Mouse (Mus musculus): ENCODE data around the gene Glmn. TPM values are rescaled to one million over a fixed set of nuclear protein-coding genes. Genes with fewer than 3 reads are reported as not detected.
A peak's percentile ranks its signal among the peaks of the same experiment; 100 is the strongest.

Gene Glmn
- polyA plus RNA-seq (2014; fragmentation: Nextera tagmentation; extraction: Ambion mirVana) = 34.7 and 34.9 TPM in 2 replicates

- Histone ChIP-seq H3K36me3 (ENCODE audit: control insufficient read depth, insufficient read depth, low read length) (no peaks in the 10 kb centered on the region), H3K4me1 (replicated peaks; ENCODE audit: control insufficient read depth, insufficient read depth, low read length) (no peaks in the 10 kb centered on the region), H3K27ac (ENCODE audit: low read depth, low read length) (peak within 1 kb of the TSS; percentile 79), H3K27me3 (ENCODE audit: control insufficient read depth, insufficient read depth, low read length) (no peaks in the 10 kb centered on the region), H3K4me2 (replicated peaks; ENCODE audit: low read depth, low read length) (peak within 1 kb of the TSS; percentile 50), H3K9me3 (ENCODE audit: control insufficient read depth, low read length) (no peaks in the 10 kb centered on the region), H3K4me3 (ENCODE audit: low read depth, low read length) (peak within 1 kb of the TSS; percentile 67), H3K9ac (ENCODE audit: low read depth, low read length) (peak within 1 kb of the TSS; percentile 81)
- peak; percentile 96 for ATAC-seq (ENCODE audit: low FRiP score)
- peak; percentile 90 for DNase-seq (ENCODE audit: low spot score)
- WGBS = under 1% methylated on average over 50 of the region's 64 CpGs
Measured at GRCm38 (mm10) chr5:107597301-107598077, at the start of gene Glmn, which contains the start of gene Rpap2. Glmn (minus strand) TSS chr5:107597888. Rpap2 (plus strand) TSS chr5:107597373.

- DNase-seq (ENCODE audit: low spot score) = no peak
- Histone ChIP-seq H3K4me2 (replicated peaks; ENCODE audit: low read depth, low read length) (no peak overlapping the region), H3K9me3 (ENCODE audit: control insufficient read depth, low read length) (no peaks in the 10 kb centered on the region), H3K36me3 (ENCODE audit: control insufficient read depth, insufficient read depth, low read length) (no peaks in the 10 kb centered on the region), H3K4me3 (ENCODE audit: low read depth, low read length) (no peak overlapping the region), H3K9ac (ENCODE audit: low read depth, low read length) (no peak overlapping the region), H3K4me1 (replicated peaks; ENCODE audit: control insufficient read depth, insufficient read depth, low read length) (no peaks in the 10 kb centered on the region), H3K27me3 (ENCODE audit: control insufficient read depth, insufficient read depth, low read length) (no peaks in the 10 kb centered on the region), H3K27ac (ENCODE audit: low read depth, low read length) (no peak overlapping the region)
- no peak for ATAC-seq (ENCODE audit: low FRiP score)
- 86% methylated on average over 2 of the region's 2 CpGs for WGBS
Measured at GRCm38 (mm10) chr5:107645935-107646334, 48.2 kb upstream of the Glmn start.

DNA sequence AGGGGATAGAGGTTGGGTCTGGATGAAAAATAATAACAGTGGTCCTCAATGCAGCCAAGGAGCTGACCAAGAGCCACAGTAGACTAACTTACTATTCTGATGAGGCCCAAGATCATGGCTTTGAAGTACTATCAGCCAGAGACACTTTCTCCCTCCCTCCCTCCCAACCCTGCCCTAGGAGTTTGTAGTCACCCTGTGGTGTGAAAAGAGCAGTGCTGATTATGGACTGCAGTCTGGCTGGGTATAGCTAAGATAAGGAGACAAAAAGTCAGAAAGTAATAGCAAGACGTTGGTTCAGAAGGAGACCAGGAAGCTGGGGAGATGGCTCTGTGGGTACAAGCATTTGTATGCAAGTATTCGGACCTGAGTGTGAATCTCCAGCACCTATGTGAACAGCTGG is 46.9 kb upstream of the Glmn start:
- no peaks in the 10 kb centered on the region for H3K9me3 ChIP-seq (ENCODE audit: control insufficient read depth, low read length)
- no peaks in the 10 kb centered on the region for H3K36me3 ChIP-seq (ENCODE audit: control insufficient read depth, insufficient read depth, low read length)
- H3K4me2 ChIP-seq (replicated peaks; ENCODE audit: low read depth, low read length) = no peak overlapping the region
- no peak overlapping the region for H3K9ac ChIP-seq (ENCODE audit: low read depth, low read length)
- H3K4me1 ChIP-seq (replicated peaks; ENCODE audit: control insufficient read depth, insufficient read depth, low read length) = no peaks in the 10 kb centered on the region
- DNase-seq (ENCODE audit: low spot score) = no peak
- no peak for ATAC-seq (ENCODE audit: low FRiP score)
- 91% methylated on average over 2 of the region's 2 CpGs for WGBS
- no peak overlapping the region for H3K27ac ChIP-seq (ENCODE audit: low read depth, low read length)
- H3K4me3 ChIP-seq (ENCODE audit: low read depth, low read length) = no peak overlapping the region
- H3K27me3 ChIP-seq (ENCODE audit: control insufficient read depth, insufficient read depth, low read length) = no peaks in the 10 kb centered on the region

DNA sequence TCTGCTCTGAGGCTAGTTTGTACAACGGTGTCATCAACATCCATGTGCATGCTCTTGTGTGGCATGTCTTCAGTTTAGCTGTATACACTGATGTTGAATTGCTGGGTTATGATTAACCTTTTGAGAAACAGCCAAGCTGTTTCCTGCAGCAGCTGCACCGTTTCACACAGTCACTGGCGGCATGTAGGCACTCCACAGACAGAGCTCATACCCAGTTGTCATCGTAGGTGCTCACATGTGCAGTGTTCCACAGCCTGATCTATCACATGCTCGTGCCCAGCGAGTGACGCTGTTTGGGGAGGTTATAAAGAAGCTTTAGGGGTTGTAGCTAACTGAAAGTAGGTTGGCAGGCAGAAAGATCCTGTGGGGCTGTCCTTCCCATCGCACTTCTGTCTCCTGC is 40.7 kb upstream of the Glmn start:
- no peak overlapping the region for H3K27ac ChIP-seq (ENCODE audit: low read depth, low read length)
- DNase-seq (ENCODE audit: low spot score) (no peak), ATAC-seq (ENCODE audit: low FRiP score) (no peak)
- H3K4me2 ChIP-seq (replicated peaks; ENCODE audit: low read depth, low read length) = no peak overlapping the region
- H3K9ac ChIP-seq (ENCODE audit: low read depth, low read length) = no peak overlapping the region
- no peaks in the 10 kb centered on the region for H3K27me3 ChIP-seq (ENCODE audit: control insufficient read depth, insufficient read depth, low read length)
- H3K4me3 ChIP-seq (ENCODE audit: low read depth, low read length) = no peak overlapping the region
- H3K9me3 ChIP-seq (ENCODE audit: control insufficient read depth, low read length) = no peaks in the 10 kb centered on the region
- 90% methylated on average over 8 of the region's 8 CpGs for WGBS
- H3K36me3 ChIP-seq (ENCODE audit: control insufficient read depth, insufficient read depth, low read length) = no peaks in the 10 kb centered on the region
- no peaks in the 10 kb centered on the region for H3K4me1 ChIP-seq (replicated peaks; ENCODE audit: control insufficient read depth, insufficient read depth, low read length)

DNA sequence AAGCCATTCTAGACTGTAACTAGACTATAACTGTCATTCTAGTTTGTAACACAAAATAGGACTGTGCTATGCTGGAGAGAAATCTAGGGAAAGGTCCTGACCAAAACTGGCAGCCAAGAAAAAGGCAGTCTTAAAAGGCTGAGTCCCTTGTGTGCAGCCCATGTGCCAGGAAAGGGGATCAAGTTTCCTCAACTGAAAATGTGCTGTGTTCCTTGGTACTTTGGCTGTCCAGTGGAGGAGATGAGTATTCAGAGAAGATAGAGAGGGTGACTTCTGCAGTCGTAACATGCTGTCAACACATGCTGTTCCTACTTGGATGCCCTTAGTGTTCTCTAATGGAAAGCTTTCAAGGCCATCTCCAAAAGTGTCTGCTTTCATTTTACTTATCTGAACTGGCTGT is 39.4 kb upstream of the Glmn start:
- Histone ChIP-seq H3K9me3 (ENCODE audit: control insufficient read depth, low read length) (no peaks in the 10 kb centered on the region), H3K4me2 (replicated peaks; ENCODE audit: low read depth, low read length) (no peak overlapping the region), H3K27me3 (ENCODE audit: control insufficient read depth, insufficient read depth, low read length) (no peaks in the 10 kb centered on the region), H3K36me3 (ENCODE audit: control insufficient read depth, insufficient read depth, low read length) (no peaks in the 10 kb centered on the region), H3K9ac (ENCODE audit: low read depth, low read length) (no peak overlapping the region), H3K4me1 (replicated peaks; ENCODE audit: control insufficient read depth, insufficient read depth, low read length) (no peaks in the 10 kb centered on the region), H3K4me3 (ENCODE audit: low read depth, low read length) (no peak overlapping the region), H3K27ac (ENCODE audit: low read depth, low read length) (no peak overlapping the region)
- 81% methylated on average over 1 of the region's 1 CpGs for WGBS
- DNase-seq (ENCODE audit: low spot score) = no peak
- no peak for ATAC-seq (ENCODE audit: low FRiP score)

- Histone ChIP-seq H3K27ac (ENCODE audit: low read depth, low read length) (no peak overlapping the region), H3K27me3 (ENCODE audit: control insufficient read depth, insufficient read depth, low read length) (no peaks in the 10 kb centered on the region), H3K9me3 (ENCODE audit: control insufficient read depth, low read length) (no peaks in the 10 kb centered on the region), H3K4me3 (ENCODE audit: low read depth, low read length) (no peak overlapping the region), H3K36me3 (ENCODE audit: control insufficient read depth, insufficient read depth, low read length) (no peaks in the 10 kb centered on the region), H3K4me1 (replicated peaks; ENCODE audit: control insufficient read depth, insufficient read depth, low read length) (no peaks in the 10 kb centered on the region), H3K4me2 (replicated peaks; ENCODE audit: low read depth, low read length) (no peak overlapping the region), H3K9ac (ENCODE audit: low read depth, low read length) (no peak overlapping the region)
- ATAC-seq (ENCODE audit: low FRiP score) (no peak), DNase-seq (ENCODE audit: low spot score) (no peak)
- WGBS = 91% methylated on average over 4 of the region's 4 CpGs
Measured at GRCm38 (mm10) chr5:107633651-107634050, 36.0 kb upstream of the Glmn start.

DNA sequence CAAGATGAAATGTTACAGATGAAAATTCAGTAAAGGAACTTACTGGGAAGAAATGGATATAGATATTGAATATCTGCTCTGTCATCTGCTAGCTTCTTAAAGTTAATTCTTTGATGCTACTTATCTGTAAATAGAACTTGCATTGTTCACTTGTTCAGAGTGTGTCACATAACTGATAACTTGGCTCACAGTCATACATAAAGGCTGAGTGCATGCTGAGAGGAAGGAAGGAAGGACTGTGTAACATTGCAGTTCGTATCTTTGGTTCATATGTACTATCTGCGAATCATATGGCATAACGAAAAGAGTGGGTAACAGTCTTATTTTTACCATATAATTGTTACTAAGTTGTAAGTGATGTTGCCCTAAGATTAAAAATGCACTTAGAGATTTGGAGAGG is 23.6 kb upstream of the Glmn start:
- H3K36me3 ChIP-seq (ENCODE audit: control insufficient read depth, insufficient read depth, low read length) = no peaks in the 10 kb centered on the region
- DNase-seq (ENCODE audit: low spot score) (no peak), ATAC-seq (ENCODE audit: low FRiP score) (no peak)
- no peaks in the 10 kb centered on the region for H3K9me3 ChIP-seq (ENCODE audit: control insufficient read depth, low read length)
- H3K27me3 ChIP-seq (ENCODE audit: control insufficient read depth, insufficient read depth, low read length) = no peaks in the 10 kb centered on the region
- H3K4me3 ChIP-seq (ENCODE audit: low read depth, low read length) = no peak overlapping the region
- 95% methylated on average over 3 of the region's 3 CpGs for WGBS
- no peak overlapping the region for H3K27ac ChIP-seq (ENCODE audit: low read depth, low read length)
- no peaks in the 10 kb centered on the region for H3K4me1 ChIP-seq (replicated peaks; ENCODE audit: control insufficient read depth, insufficient read depth, low read length)
- H3K9ac ChIP-seq (ENCODE audit: low read depth, low read length) = no peak overlapping the region
- no peak overlapping the region for H3K4me2 ChIP-seq (replicated peaks; ENCODE audit: low read depth, low read length)

GRCm38 (mm10) chr5:107617986-107618385 is 20.3 kb upstream of the Glmn start:
- DNase-seq (ENCODE audit: low spot score) (no peak), ATAC-seq (ENCODE audit: low FRiP score) (no peak)
- Histone ChIP-seq H3K4me1 (replicated peaks; ENCODE audit: control insufficient read depth, insufficient read depth, low read length) (no peaks in the 10 kb centered on the region), H3K36me3 (ENCODE audit: control insufficient read depth, insufficient read depth, low read length) (no peaks in the 10 kb centered on the region), H3K9me3 (ENCODE audit: control insufficient read depth, low read length) (no peaks in the 10 kb centered on the region), H3K27me3 (ENCODE audit: control insufficient read depth, insufficient read depth, low read length) (no peaks in the 10 kb centered on the region), H3K4me3 (ENCODE audit: low read depth, low read length) (no peak overlapping the region), H3K9ac (ENCODE audit: low read depth, low read length) (no peak overlapping the region), H3K27ac (ENCODE audit: low read depth, low read length) (no peak overlapping the region), H3K4me2 (replicated peaks; ENCODE audit: low read depth, low read length) (no peak overlapping the region)
- WGBS = 88% methylated on average over 6 of the region's 6 CpGs

DNA sequence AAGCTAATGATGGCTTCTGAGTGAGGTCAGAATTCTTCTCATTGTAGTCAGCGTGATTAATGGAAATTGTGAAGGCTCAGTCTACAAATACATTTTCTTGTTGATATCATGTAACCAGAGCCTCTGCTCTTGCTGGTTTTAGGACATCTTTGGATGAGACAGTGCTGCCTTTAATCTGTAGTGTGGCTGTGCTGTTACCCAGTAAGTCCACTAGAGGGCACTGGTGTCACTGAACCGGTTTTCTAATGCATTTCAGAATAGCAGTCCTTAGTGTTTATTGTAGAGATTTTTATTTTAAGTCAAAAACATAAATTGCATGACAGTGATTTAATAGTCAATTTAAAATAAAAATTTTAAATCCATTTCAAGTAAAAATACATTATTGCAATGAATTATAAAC is 13.5 kb upstream of the Glmn start:
- Histone ChIP-seq H3K4me1 (replicated peaks; ENCODE audit: control insufficient read depth, insufficient read depth, low read length) (no peaks in the 10 kb centered on the region), H3K4me2 (replicated peaks; ENCODE audit: low read depth, low read length) (no peak overlapping the region), H3K9ac (ENCODE audit: low read depth, low read length) (no peak overlapping the region), H3K9me3 (ENCODE audit: control insufficient read depth, low read length) (no peaks in the 10 kb centered on the region), H3K36me3 (ENCODE audit: control insufficient read depth, insufficient read depth, low read length) (no peaks in the 10 kb centered on the region), H3K4me3 (ENCODE audit: low read depth, low read length) (no peak overlapping the region), H3K27me3 (ENCODE audit: control insufficient read depth, insufficient read depth, low read length) (no peaks in the 10 kb centered on the region), H3K27ac (ENCODE audit: low read depth, low read length) (no peak overlapping the region)
- peak; percentile 83 for DNase-seq (ENCODE audit: low spot score)
- no peak for ATAC-seq (ENCODE audit: low FRiP score)
- WGBS = 1% methylated on average over 2 of the region's 2 CpGs

Data from hindbrain, embryonic 11.5 days (tissue).